Mouse (Mus musculus): Measurements from ENCODE around the gene Osbpl8. TPM values are rescaled to one million over a fixed set of nuclear protein-coding genes. Genes with fewer than 3 reads are reported as not detected.
"Not testable (repeated sequence)": the region's sequence is repeated elsewhere in the genome, so short reads cannot be mapped to it uniquely, and the experiment has no call there.

Osbpl8 gene
- polyA plus RNA-seq, 1 experiment from 2014 or later = 7.1 TPM

DNA sequence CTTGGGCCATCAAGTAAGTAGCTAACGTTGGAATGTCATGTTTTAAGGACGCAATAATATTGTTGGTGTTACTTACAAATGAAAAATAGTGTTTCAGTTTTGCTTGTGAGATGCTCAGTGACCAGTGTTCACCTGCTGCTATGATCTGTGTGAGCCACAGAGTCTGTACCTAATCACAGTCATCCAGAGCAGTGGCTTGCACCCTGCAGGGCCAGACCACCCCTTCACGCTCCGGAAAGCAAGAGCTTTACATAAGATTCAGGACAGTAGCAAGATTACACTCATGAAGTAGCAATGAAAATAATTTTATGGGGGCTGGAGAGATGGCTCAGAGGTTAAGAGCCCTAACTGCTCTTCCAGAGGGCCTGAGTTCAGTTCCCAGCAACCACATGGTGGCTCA is 60.1 kb downstream of the Osbpl8 start:
- Histone ChIP-seq H3K27me3 (ENCODE audit: insufficient read depth, low read length) (no peaks in the 10 kb centered on the region), H3K4me3 (ENCODE audit: low read length) (no peak overlapping the region), H3K9ac (replicated peaks; ENCODE audit: low read length) (no peak overlapping the region), H3K4me1 (ENCODE audit: insufficient read depth, low read length) (no peaks in the 10 kb centered on the region), H3K36me3 (ENCODE audit: insufficient read depth, low read length) (no peaks in the 10 kb centered on the region), H3K27ac (ENCODE audit: low read length) (no peak overlapping the region), H3K4me2 (replicated peaks; ENCODE audit: low read depth, low read length) (no peak overlapping the region), H3K9me3 (ENCODE audit: low read length) (no peaks in the 10 kb centered on the region)
- WGBS = 94% methylated on average over 4 of the region's 4 CpGs
- no peak for ATAC-seq (ENCODE audit: low FRiP score, low TSS enrichment)

DNA sequence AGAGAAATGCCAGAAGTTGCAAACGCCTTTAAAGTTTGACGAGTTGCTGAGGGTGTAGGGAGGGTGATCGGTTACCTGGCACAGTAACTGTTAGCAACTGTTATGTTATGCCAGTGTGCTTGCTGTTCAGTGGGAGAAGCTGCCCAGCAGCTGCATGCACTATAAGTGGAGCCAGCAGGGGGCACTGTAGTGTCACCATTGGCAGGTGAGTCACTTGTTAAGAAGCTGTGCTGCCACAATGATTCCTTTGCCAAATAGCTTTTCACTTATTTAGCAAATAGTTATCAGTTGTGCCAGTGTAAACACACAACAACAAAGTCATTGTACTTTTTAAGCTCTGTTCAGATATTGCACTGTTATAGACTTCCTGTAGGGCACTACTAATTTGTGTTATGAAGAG is 62.0 kb downstream of the Osbpl8 start:
- Histone ChIP-seq H3K27me3 (ENCODE audit: insufficient read depth, low read length) (no peaks in the 10 kb centered on the region), H3K4me1 (ENCODE audit: insufficient read depth, low read length) (no peaks in the 10 kb centered on the region), H3K27ac (ENCODE audit: low read length) (no peak overlapping the region), H3K9ac (replicated peaks; ENCODE audit: low read length) (no peak overlapping the region), H3K4me3 (ENCODE audit: low read length) (no peak overlapping the region), H3K36me3 (ENCODE audit: insufficient read depth, low read length) (no peaks in the 10 kb centered on the region), H3K4me2 (replicated peaks; ENCODE audit: low read depth, low read length) (no peak overlapping the region), H3K9me3 (ENCODE audit: low read length) (no peaks in the 10 kb centered on the region)
- peak; percentile 61; the same call in 1 of the 2 replicates for ATAC-seq (ENCODE audit: low FRiP score, low TSS enrichment)
- WGBS = 16% methylated on average over 3 of the region's 3 CpGs

DNA sequence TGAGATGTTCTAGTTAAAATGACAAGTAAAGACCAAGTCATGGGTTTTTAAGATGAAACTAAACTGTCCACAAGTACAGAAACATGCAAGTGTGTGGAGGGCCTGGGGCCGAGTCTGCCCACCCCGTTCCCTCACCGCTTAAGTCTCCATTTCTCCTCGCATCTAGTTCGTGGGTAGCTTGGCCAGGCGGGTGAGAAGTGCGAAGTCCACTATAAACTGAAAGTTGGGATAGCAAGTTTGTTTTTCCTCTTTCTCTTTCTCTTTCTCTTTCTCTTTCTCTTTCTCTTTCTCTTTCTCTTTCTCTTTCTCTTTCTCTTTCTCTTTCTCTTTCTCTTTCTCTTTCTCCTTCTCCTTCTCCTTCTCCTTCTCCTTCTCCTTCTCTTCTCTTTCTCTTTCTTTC is 67.7 kb downstream of the Osbpl8 start:
- not testable (repeated sequence) for H3K27me3 ChIP-seq (ENCODE audit: insufficient read depth, low read length); ATAC-seq (ENCODE audit: low FRiP score, low TSS enrichment); H3K9me3 ChIP-seq (ENCODE audit: low read length); H3K36me3 ChIP-seq (ENCODE audit: insufficient read depth, low read length); H3K27ac ChIP-seq (ENCODE audit: low read length); H3K4me2 ChIP-seq (replicated peaks; ENCODE audit: low read depth, low read length); H3K9ac ChIP-seq (replicated peaks; ENCODE audit: low read length); H3K4me3 ChIP-seq (ENCODE audit: low read length)
- H3K4me1 ChIP-seq (ENCODE audit: insufficient read depth, low read length) = peaks cover 10% of the 10 kb centered on the region
- WGBS = 87% methylated on average over 7 of the region's 7 CpGs

DNA sequence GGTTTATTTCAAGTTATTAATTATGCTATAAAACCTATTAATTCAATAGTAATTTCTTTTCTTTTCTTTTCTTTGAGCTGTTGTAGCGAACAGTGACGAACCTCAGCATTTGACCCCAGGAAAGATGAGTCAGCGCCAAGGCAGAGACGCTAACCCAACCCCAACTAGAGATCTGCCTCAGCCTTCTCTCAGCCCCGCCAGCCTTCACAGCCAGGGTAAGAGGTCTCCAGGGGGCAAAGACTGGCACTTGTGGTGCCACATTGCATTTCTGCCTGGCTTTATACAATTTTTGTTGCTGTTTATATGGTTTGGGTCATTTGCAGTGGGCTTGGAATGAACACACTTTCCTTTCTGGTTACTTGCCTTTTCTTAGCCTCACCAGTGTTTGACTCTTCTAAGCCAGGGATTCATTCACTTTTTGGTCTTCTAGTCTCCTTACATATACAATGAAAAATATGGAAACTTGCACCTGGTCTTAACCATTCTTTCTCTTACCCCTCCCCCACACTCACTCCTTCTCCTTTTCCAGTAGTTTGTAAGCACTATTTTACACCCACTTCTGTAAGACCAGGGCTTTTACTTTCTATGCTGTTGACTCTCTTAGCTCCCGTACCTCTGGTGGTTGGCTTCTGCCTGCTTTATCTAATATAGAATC is 69.1 kb downstream of the Osbpl8 start:
- Histone ChIP-seq H3K27me3 (ENCODE audit: insufficient read depth, low read length) (no peaks in the 10 kb centered on the region), H3K9ac (replicated peaks; ENCODE audit: low read length) (no peak overlapping the region), H3K36me3 (ENCODE audit: insufficient read depth, low read length) (no peaks in the 10 kb centered on the region), H3K4me2 (replicated peaks; ENCODE audit: low read depth, low read length) (no peak overlapping the region), H3K27ac (ENCODE audit: low read length) (no peak overlapping the region), H3K9me3 (ENCODE audit: low read length) (no peaks in the 10 kb centered on the region), H3K4me3 (ENCODE audit: low read length) (no peak overlapping the region), H3K4me1 (ENCODE audit: insufficient read depth, low read length) (peaks cover 10% of the 10 kb centered on the region)
- ATAC-seq (ENCODE audit: low FRiP score, low TSS enrichment) = no peak
- WGBS = 60% methylated on average over 6 of the region's 6 CpGs

DNA sequence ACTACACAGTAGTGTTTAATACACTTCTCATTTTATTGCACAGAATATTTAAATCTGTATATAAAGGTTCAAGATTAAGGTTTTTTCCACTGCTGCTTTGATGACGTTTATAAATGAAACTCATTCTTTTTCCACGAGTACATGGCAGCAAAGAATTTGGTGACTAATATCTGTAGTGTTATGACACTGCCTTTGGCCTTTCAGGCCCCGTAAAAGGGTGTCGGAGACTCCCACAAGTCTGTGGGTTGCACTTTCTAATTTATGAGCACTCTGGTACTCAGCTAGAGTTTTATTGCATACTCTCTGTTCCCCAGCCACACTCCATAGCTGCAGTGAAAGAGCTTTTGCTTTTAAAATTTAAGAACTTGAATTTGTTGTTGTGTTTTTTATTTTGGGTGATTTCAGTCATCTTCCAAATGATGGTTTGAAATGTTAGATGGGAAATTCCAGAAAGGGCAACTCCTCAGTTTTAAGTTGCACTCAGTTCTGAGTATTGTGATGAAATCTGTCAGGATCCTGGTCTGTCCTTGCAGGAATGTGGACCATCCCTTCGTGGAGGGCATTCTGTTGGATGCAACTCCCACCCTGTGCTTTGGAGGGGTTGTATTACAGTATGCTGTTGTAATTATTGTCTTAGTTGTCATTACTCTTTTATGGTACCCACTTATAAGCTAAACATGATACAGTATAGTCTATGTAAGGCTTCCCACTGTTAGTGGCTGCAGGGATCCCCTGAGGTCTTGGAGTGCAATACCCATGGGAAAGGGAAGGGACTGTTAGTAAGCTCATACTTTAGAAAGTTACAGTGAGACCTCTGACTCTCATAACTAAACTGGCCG is 70.1 kb downstream of the Osbpl8 start:
- Histone ChIP-seq H3K4me3 (ENCODE audit: low read length) (no peak overlapping the region), H3K4me1 (ENCODE audit: insufficient read depth, low read length) (peaks cover 10% of the 10 kb centered on the region), H3K9me3 (ENCODE audit: low read length) (no peaks in the 10 kb centered on the region), H3K27ac (ENCODE audit: low read length) (no peak overlapping the region), H3K9ac (replicated peaks; ENCODE audit: low read length) (no peak overlapping the region), H3K27me3 (ENCODE audit: insufficient read depth, low read length) (no peaks in the 10 kb centered on the region), H3K4me2 (replicated peaks; ENCODE audit: low read depth, low read length) (no peak overlapping the region), H3K36me3 (ENCODE audit: insufficient read depth, low read length) (no peaks in the 10 kb centered on the region)
- 20% methylated on average over 6 of the region's 6 CpGs for WGBS
- peak; percentile 81; the same call in 1 of the 2 replicates for ATAC-seq (ENCODE audit: low FRiP score, low TSS enrichment)

DNA sequence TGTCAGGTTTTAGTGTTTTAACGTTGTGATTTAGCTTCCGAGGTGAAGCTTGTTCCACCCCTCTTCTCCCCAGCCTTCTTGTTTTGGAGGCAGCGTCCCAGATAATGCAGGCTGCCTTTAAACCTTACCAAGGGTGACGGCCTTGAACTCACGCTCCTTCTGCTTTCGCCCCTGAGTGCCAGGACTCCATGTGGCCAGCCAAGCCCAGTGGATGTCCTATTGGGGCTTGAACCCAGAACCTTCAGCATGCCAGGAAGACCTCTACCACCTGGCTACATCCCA is 70.7 kb downstream of the Osbpl8 start:
- peaks cover 10% of the 10 kb centered on the region for H3K4me1 ChIP-seq (ENCODE audit: insufficient read depth, low read length)
- no peaks in the 10 kb centered on the region for H3K9me3 ChIP-seq (ENCODE audit: low read length)
- no peak; the same call in 1 of the 2 replicates for ATAC-seq (ENCODE audit: low FRiP score, low TSS enrichment)
- no peak overlapping the region for H3K4me2 ChIP-seq (replicated peaks; ENCODE audit: low read depth, low read length)
- no peak overlapping the region for H3K4me3 ChIP-seq (ENCODE audit: low read length)
- WGBS = 28% methylated on average over 6 of the region's 6 CpGs
- no peaks in the 10 kb centered on the region for H3K27me3 ChIP-seq (ENCODE audit: insufficient read depth, low read length)
- H3K36me3 ChIP-seq (ENCODE audit: insufficient read depth, low read length) = no peaks in the 10 kb centered on the region
- H3K9ac ChIP-seq (replicated peaks; ENCODE audit: low read length) = 0 out of 2 replicates have a peak overlapping the region, but pooled peaks have one; percentile 26
- H3K27ac ChIP-seq (ENCODE audit: low read length) = no peak overlapping the region

DNA sequence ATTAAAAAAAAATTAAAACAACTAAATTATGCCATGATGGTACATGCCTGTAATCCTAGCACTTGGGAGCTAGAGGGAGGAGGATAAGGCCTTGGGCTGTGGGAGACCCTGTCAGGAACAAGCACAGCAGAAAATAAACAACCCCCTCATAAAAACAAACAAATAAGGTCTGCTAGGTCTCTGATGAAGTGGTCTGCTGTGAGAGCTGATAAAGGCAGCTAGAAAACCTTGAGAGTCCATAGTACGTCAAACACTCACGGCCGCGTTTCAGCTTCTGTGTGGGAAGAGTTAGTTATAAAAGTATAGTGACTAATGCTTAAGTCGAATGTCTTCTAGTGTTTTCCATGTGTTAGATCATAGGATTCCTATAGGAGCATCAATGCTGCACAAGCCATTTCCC is 72.9 kb downstream of the Osbpl8 start:
- H3K27ac ChIP-seq (ENCODE audit: low read length) = no peak overlapping the region
- H3K4me2 ChIP-seq (replicated peaks; ENCODE audit: low read depth, low read length) = no peak overlapping the region
- ATAC-seq (ENCODE audit: low FRiP score, low TSS enrichment) = no peak
- peaks cover 10% of the 10 kb centered on the region for H3K4me1 ChIP-seq (ENCODE audit: insufficient read depth, low read length)
- no peaks in the 10 kb centered on the region for H3K27me3 ChIP-seq (ENCODE audit: insufficient read depth, low read length)
- no peaks in the 10 kb centered on the region for H3K9me3 ChIP-seq (ENCODE audit: low read length)
- 81% methylated on average over 5 of the region's 5 CpGs for WGBS
- H3K4me3 ChIP-seq (ENCODE audit: low read length) = no peak overlapping the region
- H3K36me3 ChIP-seq (ENCODE audit: insufficient read depth, low read length) = no peaks in the 10 kb centered on the region
- no peak overlapping the region for H3K9ac ChIP-seq (replicated peaks; ENCODE audit: low read length)

DNA sequence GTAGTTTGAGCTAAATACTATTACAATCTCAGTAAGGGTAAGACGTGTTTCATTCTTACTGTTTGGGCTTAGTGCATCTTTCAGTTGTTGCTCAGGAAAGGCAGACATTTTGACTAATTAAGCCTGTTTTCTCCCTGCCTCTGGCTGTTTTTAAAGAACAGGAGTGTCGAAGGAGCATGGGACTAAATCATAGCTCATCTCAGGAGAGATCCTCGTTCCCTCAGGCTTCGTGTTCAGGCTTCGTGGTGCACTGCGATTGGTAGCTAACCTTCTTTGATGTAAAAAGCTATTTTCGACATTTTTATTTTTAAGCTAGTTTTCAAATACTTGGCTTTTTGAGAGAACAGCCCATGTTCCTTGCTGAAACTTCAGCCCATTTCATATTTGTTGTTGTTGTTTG is 78.1 kb downstream of the Osbpl8 start:
- Histone ChIP-seq H3K9ac (replicated peaks; ENCODE audit: low read length) (no peak overlapping the region), H3K4me1 (ENCODE audit: insufficient read depth, low read length) (no peaks in the 10 kb centered on the region), H3K27me3 (ENCODE audit: insufficient read depth, low read length) (no peaks in the 10 kb centered on the region), H3K4me3 (ENCODE audit: low read length) (no peak overlapping the region), H3K4me2 (replicated peaks; ENCODE audit: low read depth, low read length) (no peak overlapping the region), H3K27ac (ENCODE audit: low read length) (no peak overlapping the region), H3K9me3 (ENCODE audit: low read length) (no peaks in the 10 kb centered on the region), H3K36me3 (ENCODE audit: insufficient read depth, low read length) (no peaks in the 10 kb centered on the region)
- no peak for ATAC-seq (ENCODE audit: low FRiP score, low TSS enrichment)
- WGBS = 79% methylated on average over 7 of the region's 7 CpGs

DNA sequence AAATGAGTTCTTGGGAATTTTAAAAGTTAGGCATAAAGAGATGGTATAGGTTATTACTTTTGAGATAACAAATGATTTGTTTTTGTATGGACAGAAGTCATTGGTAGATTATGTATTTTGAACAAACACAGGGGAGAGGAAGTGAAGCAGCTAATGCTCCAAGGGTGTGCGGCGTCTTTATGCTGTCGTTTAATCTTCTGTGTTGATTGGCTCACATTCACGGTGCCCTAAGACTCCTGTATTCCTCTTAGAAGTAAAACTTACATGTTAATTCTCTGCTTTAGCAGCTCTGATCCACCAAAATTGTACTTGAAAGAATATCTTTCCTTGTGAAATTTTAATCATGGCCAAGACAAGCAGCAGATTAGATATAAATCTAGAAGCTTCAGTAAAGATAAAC is 83.1 kb downstream of the Osbpl8 start:
- no peak for ATAC-seq (ENCODE audit: low FRiP score, low TSS enrichment)
- 44% methylated on average over 4 of the region's 4 CpGs for WGBS
- Histone ChIP-seq H3K36me3 (ENCODE audit: insufficient read depth, low read length) (no peaks in the 10 kb centered on the region), H3K4me1 (ENCODE audit: insufficient read depth, low read length) (peaks cover 6% of the 10 kb centered on the region; the same call in 1 of the 2 replicates), H3K4me3 (ENCODE audit: low read length) (no peak overlapping the region), H3K27me3 (ENCODE audit: insufficient read depth, low read length) (no peaks in the 10 kb centered on the region), H3K9me3 (ENCODE audit: low read length) (no peaks in the 10 kb centered on the region), H3K9ac (replicated peaks; ENCODE audit: low read length) (no peak overlapping the region), H3K27ac (ENCODE audit: low read length) (no peak overlapping the region), H3K4me2 (replicated peaks; ENCODE audit: low read depth, low read length) (no peak overlapping the region)

DNA sequence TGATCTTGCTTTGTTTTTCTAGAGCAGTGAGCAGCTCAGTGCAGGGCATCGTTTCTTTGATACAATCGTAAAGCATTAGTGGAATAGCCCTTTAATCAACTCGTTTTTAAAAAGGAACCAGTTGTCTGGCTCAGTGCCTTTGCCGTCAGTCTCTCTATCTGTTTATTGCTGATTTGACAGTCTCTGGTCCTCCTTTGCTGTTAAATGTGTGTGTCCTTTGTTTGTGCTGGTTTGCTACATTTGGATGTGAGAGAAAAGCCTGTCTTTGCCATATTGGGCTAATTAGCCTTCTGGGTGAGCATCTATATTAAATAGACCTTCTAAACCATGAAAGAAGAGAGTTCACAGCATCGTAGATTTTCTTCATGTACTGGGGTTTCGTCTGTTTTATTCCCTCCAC is 83.6 kb downstream of the Osbpl8 start:
- H3K27me3 ChIP-seq (ENCODE audit: insufficient read depth, low read length) = no peaks in the 10 kb centered on the region
- H3K9me3 ChIP-seq (ENCODE audit: low read length) = no peaks in the 10 kb centered on the region
- H3K4me3 ChIP-seq (ENCODE audit: low read length) = no peak overlapping the region
- peaks cover 6% of the 10 kb centered on the region; the same call in 1 of the 2 replicates for H3K4me1 ChIP-seq (ENCODE audit: insufficient read depth, low read length)
- H3K4me2 ChIP-seq (replicated peaks; ENCODE audit: low read depth, low read length) = peak overlapping the region; percentile 28; the same call in 1 of the 2 replicates
- no peak overlapping the region for H3K9ac ChIP-seq (replicated peaks; ENCODE audit: low read length)
- no peaks in the 10 kb centered on the region for H3K36me3 ChIP-seq (ENCODE audit: insufficient read depth, low read length)
- H3K27ac ChIP-seq (ENCODE audit: low read length) = no peak overlapping the region
- ATAC-seq (ENCODE audit: low FRiP score, low TSS enrichment) = no peak
- WGBS = 25% methylated on average over 6 of the region's 6 CpGs

Data from kidney, embryonic 16.5 days (tissue).